Mouse (Mus musculus) forebrain, embryonic 16.5 days (tissue): ENCODE measurements around the gene Nup107. TPM values are rescaled to one million over a fixed set of nuclear protein-coding genes. Genes with fewer than 3 reads are reported as not detected.

ENCODE experiments used
- ATAC-seq: fragments of 200-750 bp; cut with Nextera tagmentation; 2 replicates; pipeline ENCODE4 v1.8.0; 2017; ENCODE audit warnings: mild to moderate bottlenecking, moderate library complexity
- H3K27ac ChIP-seq: fragments of 300-500 bp; sonication (generic); 2 replicates; pipeline ENCODE4 v1.5.1; 2014; ENCODE audit warnings: low read length, control low read depth
- H3K27me3 ChIP-seq: fragments of 300-500 bp; sonication (generic); replicated peaks from 2 replicates; pipeline ENCODE4 v1.6.1; 2014; ENCODE audit warnings: low read length; ENCODE audit not compliant: control insufficient read depth, insufficient read depth
- H3K36me3 ChIP-seq: fragments of 300-500 bp; sonication (generic); 2 replicates; pipeline ENCODE4 v1.6.1; 2014; ENCODE audit not compliant: control insufficient read depth, insufficient read depth
- H3K4me1 ChIP-seq: fragments of 300-500 bp; sonication (generic); replicated peaks from 2 replicates; pipeline ENCODE4 v1.6.1; 2014; ENCODE audit warnings: low read length; ENCODE audit not compliant: control insufficient read depth, insufficient read depth
- H3K4me2 ChIP-seq: fragments of 300-500 bp; sonication (generic); 2 replicates; pipeline ENCODE4 v1.6.1; 2014; ENCODE audit warnings: mild to moderate bottlenecking, low read length, control low read depth
- H3K4me3 ChIP-seq: fragments of 300-500 bp; sonication (generic); replicated peaks from 2 replicates; pipeline ENCODE4 v1.5.1; 2014; ENCODE audit warnings: mild to moderate bottlenecking, low read length, control low read depth
- H3K9ac ChIP-seq: fragments of 300-500 bp; sonication (generic); replicated peaks from 2 replicates; pipeline ENCODE4 v1.6.1; 2014; ENCODE audit warnings: low read depth, low read length, control low read depth
- H3K9me3 ChIP-seq: fragments of 300-500 bp; sonication (generic); 2 replicates; pipeline ENCODE4 v1.6.1; 2016; ENCODE audit warnings: low read length; ENCODE audit not compliant: control insufficient read depth
- WGBS: fragments of 180-500 bp; shearing (Covaris S2); extraction: QIAGEN DNeasy Blood & Tissue Kit; methylation state at CpG from one replicate; pipeline ENCODE4 v1.1.7; 2014; 5-methylcytosine and 5-hydroxymethylcytosine counted together
- polyA plus RNA-seq: library from polyadenylated mRNA; unstranded; fragments of >200 nt; fragmentation: Nextera tagmentation; extraction: Ambion mirVana; gene quantifications from 2 replicates; pipeline ENCODE4 v1.2.1, GENCODE M21; 2015

Nup107 gene
- polyA plus RNA-seq, 1 experiment from 2014 or later: 57.9 TPM

- Histone ChIP-seq H3K9me3 (no peaks in the 10 kb centered on the region), H3K27me3 (no peaks in the 10 kb centered on the region), H3K36me3 (0 out of 2 replicates have a peak, but pooled peaks cover 2% of the 10 kb centered on the region), H3K4me2 (peak overlapping the region; percentile 54), H3K9ac (peak overlapping the region; percentile 100; the same call in 1 of the 2 replicates), H3K4me1 (peaks cover 15% of the 10 kb centered on the region), H3K27ac (no peak overlapping the region), H3K4me3 (peak overlapping the region; percentile 92)
- ATAC-seq: no peak
- WGBS: 58% methylated on average over 5 of the region's 5 CpGs
Measured at GRCm38 (mm10) chr10:117711408-117711807, 81.1 kb downstream of the Nup107 start.

- no peaks in the 10 kb centered on the region for H3K27me3 ChIP-seq
- WGBS: under 1% methylated on average over 52 of the region's 52 CpGs
- peak; percentile 95 for ATAC-seq
- H3K4me1 ChIP-seq: peaks cover 15% of the 10 kb centered on the region
- H3K4me2 ChIP-seq: peak within 1 kb of the TSS; percentile 91
- peak within 1 kb of the TSS; percentile 98 for H3K27ac ChIP-seq
- no peaks in the 10 kb centered on the region for H3K9me3 ChIP-seq
- H3K9ac ChIP-seq: peak within 1 kb of the TSS; percentile 100
- 0 out of 2 replicates have a peak, but pooled peaks cover 2% of the 10 kb centered on the region for H3K36me3 ChIP-seq
- H3K4me3 ChIP-seq: peak within 1 kb of the TSS; percentile 92
Measured at GRCm38 (mm10) chr10:117710604-117711141, 81.8 kb downstream of the Nup107 start, which contains the start of gene Mdm2. Gene Mdm2, minus strand, starts transcription at chr10:117710758.

GRCm38 (mm10) chr10:117709930-117710603, 82.4 kb downstream of the Nup107 start:
- H3K36me3 ChIP-seq: 0 out of 2 replicates have a peak, but pooled peaks cover 2% of the 10 kb centered on the region
- WGBS: under 1% methylated on average over 70 of the region's 71 CpGs
- peak overlapping the region; percentile 100 for H3K9ac ChIP-seq
- peak overlapping the region; percentile 98 for H3K27ac ChIP-seq
- ATAC-seq: peak; percentile 62
- H3K4me2 ChIP-seq: peak overlapping the region; percentile 91
- no peaks in the 10 kb centered on the region for H3K27me3 ChIP-seq
- peak overlapping the region; percentile 92 for H3K4me3 ChIP-seq
- no peaks in the 10 kb centered on the region for H3K9me3 ChIP-seq
- H3K4me1 ChIP-seq: peaks cover 15% of the 10 kb centered on the region

- Histone ChIP-seq H3K4me3 (peak overlapping the region; percentile 92), H3K27me3 (no peaks in the 10 kb centered on the region), H3K36me3 (peaks cover 3% of the 10 kb centered on the region; the same call in 1 of the 2 replicates), H3K9ac (peak overlapping the region; percentile 100), H3K4me2 (peak overlapping the region; percentile 91), H3K9me3 (no peaks in the 10 kb centered on the region), H3K4me1 (peaks cover 15% of the 10 kb centered on the region), H3K27ac (no peak overlapping the region)
- no peak for ATAC-seq
- 51% methylated on average over 12 of the region's 12 CpGs for WGBS
Measured at GRCm38 (mm10) chr10:117709326-117709830, 83.1 kb downstream of the Nup107 start.

GRCm38 (mm10) chr10:117708856-117709255, 83.6 kb downstream of the Nup107 start:
- ATAC-seq: no peak
- Histone ChIP-seq H3K4me1 (peaks cover 15% of the 10 kb centered on the region), H3K36me3 (peaks cover 5% of the 10 kb centered on the region; the same call in 1 of the 2 replicates), H3K4me3 (0 out of 2 replicates have a peak overlapping the region, but pooled peaks have one; percentile 14), H3K9ac (no peak overlapping the region), H3K9me3 (no peaks in the 10 kb centered on the region), H3K27ac (no peak overlapping the region), H3K27me3 (no peaks in the 10 kb centered on the region), H3K4me2 (peak overlapping the region; percentile 91)
- WGBS: 86% methylated on average over 9 of the region's 9 CpGs

- Histone ChIP-seq H3K4me3 (no peak overlapping the region), H3K4me1 (peaks cover 15% of the 10 kb centered on the region), H3K9me3 (no peaks in the 10 kb centered on the region), H3K27ac (no peak overlapping the region), H3K36me3 (peaks cover 7% of the 10 kb centered on the region; the same call in 1 of the 2 replicates), H3K4me2 (no peak overlapping the region), H3K9ac (no peak overlapping the region), H3K27me3 (no peaks in the 10 kb centered on the region)
- ATAC-seq: no peak
- 97% methylated on average over 2 of the region's 2 CpGs for WGBS
Measured at GRCm38 (mm10) chr10:117708376-117708775, 84.1 kb downstream of the Nup107 start.

- Histone ChIP-seq H3K4me2 (no peak overlapping the region), H3K4me3 (no peak overlapping the region), H3K4me1 (peaks cover 15% of the 10 kb centered on the region), H3K9ac (no peak overlapping the region), H3K27ac (no peak overlapping the region), H3K36me3 (peaks cover 14% of the 10 kb centered on the region; the same call in 1 of the 2 replicates), H3K27me3 (no peaks in the 10 kb centered on the region), H3K9me3 (no peaks in the 10 kb centered on the region)
- no peak for ATAC-seq
- 89% methylated on average over 2 of the region's 2 CpGs for WGBS
Measured at GRCm38 (mm10) chr10:117707114-117707838, 85.2 kb downstream of the Nup107 start.

- 88% methylated on average over 6 of the region's 6 CpGs for WGBS
- H3K27ac ChIP-seq: no peak overlapping the region
- no peaks in the 10 kb centered on the region for H3K9me3 ChIP-seq
- H3K9ac ChIP-seq: no peak overlapping the region
- H3K4me1 ChIP-seq: peaks cover 14% of the 10 kb centered on the region
- no peak overlapping the region for H3K4me3 ChIP-seq
- H3K36me3 ChIP-seq: peaks cover 20% of the 10 kb centered on the region
- ATAC-seq: no peak
- H3K27me3 ChIP-seq: no peaks in the 10 kb centered on the region
- H3K4me2 ChIP-seq: no peak overlapping the region
Measured at GRCm38 (mm10) chr10:117706440-117706839, 86.1 kb downstream of the Nup107 start.

GRCm38 (mm10) chr10:117705806-117706205, 86.7 kb downstream of the Nup107 start:
- H3K27ac ChIP-seq: no peak overlapping the region
- H3K9me3 ChIP-seq: no peaks in the 10 kb centered on the region
- peaks cover 20% of the 10 kb centered on the region for H3K36me3 ChIP-seq
- H3K9ac ChIP-seq: no peak overlapping the region
- no peaks in the 10 kb centered on the region for H3K27me3 ChIP-seq
- H3K4me1 ChIP-seq: peaks cover 10% of the 10 kb centered on the region
- no peak for ATAC-seq
- H3K4me2 ChIP-seq: no peak overlapping the region
- H3K4me3 ChIP-seq: no peak overlapping the region
